Mouse (Mus musculus) embryo, embryonic 10 days (tissue): ENCODE measurements at regions not wholly inside any gene's neighbourhood (a gene's known extent, or its start where the extent isn't known, plus 50 kb on each side); places are given as distances from the start of the nearest gene placed in this dataset.

Experiments
- DNase-seq: peaks from one replicate; pipeline ENCODE4 v3.0.0-alpha.2; 2015; ENCODE audit warnings: low spot score

DNA sequence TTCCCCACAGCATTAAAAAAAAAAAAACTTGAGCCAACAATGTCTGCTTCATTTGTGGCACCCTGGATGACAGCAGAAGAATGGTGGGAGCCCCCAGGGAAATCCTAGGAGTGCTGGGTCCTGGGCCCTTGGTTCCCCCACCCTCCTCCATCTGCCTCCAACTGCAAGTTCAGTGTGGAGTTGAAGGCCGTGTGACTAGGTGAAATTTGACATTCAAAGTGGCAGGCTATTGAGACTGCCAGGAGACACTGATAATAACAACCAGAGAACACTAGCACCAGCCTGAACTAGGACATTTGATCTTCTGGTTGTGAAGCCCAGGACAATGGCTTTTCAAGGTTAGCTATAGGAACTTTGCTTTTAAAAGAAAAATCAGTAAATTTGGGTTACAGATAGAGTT, 74.0 kb downstream of the Adamts15 start:
- DNase-seq = no peak

- DNase-seq = no peak
These were observed 76.5 kb downstream of the Adamts15 start for GRCm38 (mm10) chr9:30845609-30846290.

DNA sequence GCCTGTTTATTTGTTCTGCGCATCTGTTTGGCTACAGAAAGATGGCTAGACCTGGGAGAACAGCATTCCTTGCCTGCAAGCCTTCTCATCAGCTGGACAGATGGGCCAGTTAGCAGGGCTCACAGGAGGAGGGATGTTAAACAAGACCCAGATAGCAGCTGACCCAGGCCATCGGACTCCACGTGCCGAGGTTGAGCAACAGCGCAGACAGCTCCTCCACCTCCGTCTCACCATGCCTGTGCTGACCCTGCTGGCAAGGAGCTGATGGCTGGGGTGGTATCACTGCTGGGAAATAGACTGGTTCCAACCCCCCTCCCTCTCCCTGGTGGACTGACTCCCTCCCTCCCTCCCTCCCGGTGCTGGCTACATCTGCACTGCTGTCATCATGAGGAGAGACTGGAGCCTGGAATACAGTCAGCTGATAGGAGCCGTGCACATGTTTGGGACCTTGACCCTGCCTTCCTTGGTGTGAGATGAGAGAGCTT, 78.1 kb downstream of the Adamts15 start:
- DNase-seq = peak; percentile 33

DNA sequence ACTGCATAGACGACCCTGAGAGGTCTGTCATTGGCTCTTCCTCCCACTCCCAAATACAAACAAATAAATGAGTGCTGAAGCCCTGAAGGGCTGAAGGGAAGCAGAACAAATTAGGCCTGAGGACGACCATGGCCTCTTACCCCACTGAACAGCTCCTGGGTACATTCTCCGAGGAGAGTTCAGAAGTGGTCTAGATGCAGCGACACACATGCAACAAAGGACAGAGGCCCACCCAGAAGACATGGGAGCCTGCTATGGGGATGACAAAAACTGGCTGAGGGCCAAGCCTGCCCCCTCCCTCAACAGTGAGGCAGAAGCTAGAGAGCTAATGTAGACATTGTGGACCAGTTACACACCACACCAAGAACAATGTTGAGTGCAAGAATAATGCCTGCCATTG, 87.3 kb downstream of the Adamts15 start:
- no peak for DNase-seq

DNA sequence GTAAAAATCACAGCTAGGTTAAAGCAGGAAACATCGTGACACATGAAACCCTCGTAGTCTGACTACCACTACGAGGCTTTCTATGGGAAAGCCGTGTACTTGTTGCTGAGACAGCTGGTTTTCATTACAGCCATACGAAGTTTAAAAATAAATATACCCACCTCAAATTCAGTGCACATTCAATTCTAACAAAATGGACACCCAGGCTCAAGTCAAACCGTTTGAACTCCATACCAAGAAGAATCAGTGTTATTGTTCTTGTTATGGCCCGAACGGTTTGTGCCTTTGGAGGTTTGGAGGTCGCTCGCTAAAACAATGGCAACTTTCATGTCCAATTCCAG, 87.7 kb downstream of the Adamts15 start:
- peak; percentile 60 for DNase-seq

DNA sequence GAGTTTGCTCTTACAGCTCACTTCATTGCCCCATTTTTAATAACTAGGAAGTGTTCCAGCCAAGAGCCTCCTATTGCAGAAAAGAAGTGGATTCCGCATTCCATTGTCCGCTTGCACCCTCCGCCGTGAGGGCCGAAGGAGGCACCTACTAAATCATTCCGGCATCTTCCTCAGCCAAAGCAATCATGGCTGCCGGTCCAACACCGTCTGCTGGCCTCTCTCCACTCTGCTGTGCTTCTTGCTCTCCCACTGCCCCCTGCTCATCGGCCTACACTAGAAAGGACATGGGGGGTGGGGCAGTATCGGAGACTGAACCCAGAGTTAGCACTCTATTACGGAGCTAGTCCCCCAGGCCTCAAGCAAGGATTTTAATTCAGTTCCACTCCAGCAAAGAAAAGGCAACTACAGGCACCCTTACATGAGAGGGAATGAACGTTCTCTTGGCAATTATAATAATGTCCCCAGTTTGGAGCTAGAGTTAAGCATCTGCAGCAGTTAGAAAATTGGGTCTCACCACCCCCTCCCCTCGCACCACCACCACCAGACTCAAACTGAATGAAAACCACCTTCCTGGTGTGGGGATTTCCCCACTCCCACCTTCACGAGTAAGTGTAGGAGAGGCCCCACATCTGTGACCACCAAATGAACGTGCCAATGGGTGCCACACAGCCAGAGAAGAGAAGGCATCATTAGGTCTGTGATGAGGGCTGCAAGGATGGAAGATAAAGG, 88.3 kb downstream of the Adamts15 start:
- peak; percentile 17 for DNase-seq

DNA sequence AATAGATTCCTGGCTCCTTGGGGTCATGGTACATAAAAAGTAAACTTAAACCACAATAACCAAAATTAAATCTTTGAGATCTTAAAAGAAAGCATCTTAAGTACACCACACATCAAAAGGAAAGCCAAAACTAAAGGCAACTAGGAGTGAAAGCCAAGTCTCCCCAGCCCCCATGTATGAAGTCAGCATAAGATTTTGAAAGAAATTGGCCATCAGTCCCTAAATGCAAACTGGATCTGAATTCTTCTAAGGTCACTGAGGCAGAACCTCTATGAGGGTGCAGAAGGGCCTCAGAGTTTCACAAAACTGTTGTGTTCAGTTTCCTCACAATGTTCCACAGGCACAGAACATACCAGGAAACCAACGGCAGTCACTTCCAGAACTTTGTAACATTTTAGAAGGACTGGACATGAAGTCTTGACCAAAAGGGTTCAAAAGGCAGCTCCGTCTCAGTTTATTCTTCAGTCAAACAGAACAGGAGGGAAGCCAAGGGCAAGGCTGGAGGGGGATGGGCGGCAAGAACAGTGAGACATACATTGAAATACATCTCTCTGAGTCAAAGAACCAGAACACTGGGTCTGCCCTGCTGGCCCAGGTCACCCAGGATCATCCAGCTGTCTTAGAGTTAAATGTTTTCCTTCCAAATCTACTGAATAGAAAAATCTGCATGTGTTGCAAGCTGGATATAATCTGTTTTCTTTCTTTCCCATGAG, 92.9 kb downstream of the Adamts15 start:
- no peak for DNase-seq

- DNase-seq = no peak
These were observed 94.5 kb downstream of the Adamts15 start for GRCm38 (mm10) chr9:30827780-30828179.

GRCm38 (mm10) chr9:30824056-30824625, 98.1 kb downstream of the Adamts15 start:
- no peak for DNase-seq

- no peak for DNase-seq
These were observed 101.4 kb downstream of the Adamts15 start for GRCm38 (mm10) chr9:30820806-30821375.

GRCm38 (mm10) chr9:30813246-30813645, 109.0 kb downstream of the Adamts15 start:
- no peak for DNase-seq

GRCm38 (mm10) chr9:30810843-30811242, 111.4 kb downstream of the Adamts15 start:
- DNase-seq = peak; percentile 81

DNA sequence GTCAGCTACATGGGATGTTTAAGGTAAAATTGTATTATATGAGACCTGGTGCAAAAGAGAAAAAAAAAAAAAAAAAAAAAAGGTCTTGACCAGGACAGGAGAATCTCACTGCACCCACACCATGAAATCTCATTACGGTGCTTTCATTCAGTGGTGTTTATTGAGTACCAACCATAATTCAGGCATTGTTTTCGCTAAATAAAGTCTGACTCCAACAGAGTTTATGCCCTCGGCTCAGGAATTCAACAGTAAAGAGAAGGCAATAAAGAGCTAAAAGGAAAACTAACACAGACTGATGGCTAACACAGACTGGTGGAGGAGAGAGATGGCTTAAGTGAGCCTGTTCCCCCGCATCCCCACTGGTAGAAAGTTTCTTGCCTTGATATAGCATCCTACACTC, 112.0 kb downstream of the Adamts15 start:
- DNase-seq = peak; percentile 13

GRCm38 (mm10) chr9:30808863-30809491, 113.3 kb downstream of the Adamts15 start:
- peak; percentile 58 for DNase-seq

DNA sequence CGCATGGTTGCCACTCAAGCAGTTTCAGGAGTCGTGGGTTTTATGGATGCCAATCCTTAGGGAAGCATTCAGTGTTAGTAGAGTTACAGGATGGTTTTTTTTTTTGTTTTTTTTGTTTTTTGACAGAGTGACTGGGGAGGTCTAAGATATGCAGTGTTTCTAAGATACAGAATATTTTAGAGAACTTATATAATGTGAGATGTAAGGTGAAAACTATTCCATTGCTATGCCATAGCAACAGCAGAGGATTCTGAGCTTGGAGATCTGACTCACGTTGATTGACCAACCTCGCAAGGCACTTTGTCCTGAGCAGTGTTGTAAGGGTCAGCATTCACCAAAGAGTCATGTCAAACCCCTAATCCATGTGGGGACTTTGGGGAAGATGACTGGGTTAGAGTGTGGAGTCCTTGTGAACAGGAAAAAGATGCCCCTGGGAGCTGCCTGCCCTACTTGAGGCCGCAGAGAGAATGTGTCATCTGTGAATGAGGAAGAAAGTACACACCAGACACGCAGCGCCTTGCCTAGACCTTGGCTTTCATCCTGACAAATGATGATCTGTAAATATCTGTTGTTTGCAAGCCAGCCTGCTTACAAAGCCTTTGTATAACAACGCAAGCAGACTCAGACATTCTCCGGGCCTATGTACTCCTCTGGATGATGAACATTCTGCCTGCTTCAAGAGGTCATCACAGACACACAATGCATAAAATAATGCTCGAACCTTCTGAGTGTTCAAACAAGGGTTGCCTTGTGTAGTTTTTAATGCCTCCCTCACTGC, 118.3 kb downstream of the Adamts15 start:
- DNase-seq = no peak

GRCm38 (mm10) chr9:30802826-30803225, 119.4 kb downstream of the Adamts15 start:
- no peak for DNase-seq

- no peak for DNase-seq
These were observed 127.4 kb downstream of the Adamts15 start for GRCm38 (mm10) chr9:30794701-30795407.

DNA sequence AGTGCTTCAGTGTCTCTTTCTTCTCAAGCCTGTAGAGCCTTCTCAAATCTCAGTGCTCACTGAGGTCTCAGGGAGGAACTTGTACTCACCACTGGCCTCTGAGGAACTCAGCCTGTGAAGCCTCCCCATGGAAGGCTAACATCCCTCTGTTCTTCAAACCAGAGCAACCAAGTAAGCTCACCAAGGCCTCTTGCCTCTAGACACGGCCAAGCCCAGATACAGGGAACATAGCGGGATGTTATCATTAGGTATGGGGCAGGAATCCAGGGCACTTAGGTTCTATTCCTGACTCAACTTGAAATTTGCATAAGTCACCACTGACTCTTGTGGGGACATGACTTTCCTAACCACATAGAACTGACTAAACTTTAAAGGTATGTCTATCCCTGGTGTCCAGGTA, 141.0 kb downstream of the Adamts15 start:
- no peak for DNase-seq

- no peak for DNase-seq
These were observed 144.4 kb downstream of the Adamts15 start for GRCm38 (mm10) chr9:30777816-30778215.

- peak; percentile 78 for DNase-seq
These were observed 147.1 kb downstream of the Adamts15 start for GRCm38 (mm10) chr9:30775161-30775560.
